Mouse (Mus musculus) retina, embryonic 14.5 days (tissue): ENCODE measurements at regions not wholly inside any gene's neighbourhood (a gene's known extent, or its start where the extent isn't known, plus 50 kb on each side); places are given as distances from the start of the nearest gene placed in this dataset.
A peak's percentile ranks its signal among the peaks of the same experiment; 100 is the strongest.
"Not testable (repeated sequence)": the region's sequence is repeated elsewhere in the genome, so short reads cannot be mapped to it uniquely, and the experiment has no call there.

Experiments
- DNase-seq: peaks from one replicate; pipeline ENCODE4 v3.0.0-alpha.2; 2015; ENCODE audit warnings: low spot score

DNA sequence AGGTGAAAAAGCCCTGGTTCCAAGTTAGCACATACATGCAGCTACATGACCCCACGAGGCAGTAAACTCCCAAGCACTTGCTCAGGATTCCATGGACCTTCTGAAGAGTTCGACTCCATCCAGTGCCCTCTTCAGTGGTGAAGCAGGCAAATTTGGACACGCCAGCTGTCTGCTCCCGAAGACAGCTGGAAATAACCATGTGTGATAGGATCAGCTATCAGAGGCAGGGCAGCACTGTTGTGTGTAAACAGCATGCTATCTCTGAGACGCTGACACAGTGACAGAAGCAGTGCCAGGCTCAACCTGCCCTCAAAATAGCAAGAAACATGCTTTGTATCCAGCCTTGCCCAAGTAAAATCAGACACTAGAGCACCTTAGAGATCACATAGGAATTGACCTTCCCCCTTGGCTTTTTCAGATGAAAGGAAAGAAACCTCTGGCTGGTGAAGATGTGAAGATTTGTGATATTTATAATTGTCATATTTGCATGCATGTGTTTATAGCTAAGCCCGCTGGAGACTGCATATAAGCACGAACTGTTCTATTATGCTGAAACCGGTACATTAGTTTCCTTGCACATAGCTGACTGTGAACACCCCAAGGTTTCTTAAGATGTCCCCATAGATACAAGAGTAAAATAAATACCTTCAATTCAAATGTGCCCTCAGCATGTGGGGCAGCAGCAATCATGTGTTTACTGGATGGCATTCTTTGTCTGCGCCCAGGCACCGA, 146.4 kb upstream of the Nrip1 start:
- DNase-seq, result no peak

DNA sequence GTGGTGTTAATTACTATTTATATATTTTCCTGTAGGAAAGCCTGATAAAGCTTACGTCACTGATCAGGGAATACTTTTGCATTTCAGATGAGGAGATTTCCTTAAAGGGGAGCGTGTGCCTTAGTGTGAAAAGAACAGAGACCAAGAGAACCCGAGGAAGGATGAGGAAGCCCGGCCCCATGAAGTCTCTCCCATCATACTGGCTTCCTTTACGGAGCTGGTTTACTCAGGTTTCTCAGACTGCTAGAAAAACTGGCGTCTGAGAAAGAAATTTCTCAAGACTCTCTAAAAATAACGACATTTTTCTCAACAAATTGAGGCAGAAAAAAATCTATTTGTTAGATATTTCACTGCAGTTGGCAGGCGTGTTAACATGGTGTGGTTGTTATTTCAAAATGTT, 137.2 kb upstream of the Nrip1 start:
- no peak for DNase-seq

DNA sequence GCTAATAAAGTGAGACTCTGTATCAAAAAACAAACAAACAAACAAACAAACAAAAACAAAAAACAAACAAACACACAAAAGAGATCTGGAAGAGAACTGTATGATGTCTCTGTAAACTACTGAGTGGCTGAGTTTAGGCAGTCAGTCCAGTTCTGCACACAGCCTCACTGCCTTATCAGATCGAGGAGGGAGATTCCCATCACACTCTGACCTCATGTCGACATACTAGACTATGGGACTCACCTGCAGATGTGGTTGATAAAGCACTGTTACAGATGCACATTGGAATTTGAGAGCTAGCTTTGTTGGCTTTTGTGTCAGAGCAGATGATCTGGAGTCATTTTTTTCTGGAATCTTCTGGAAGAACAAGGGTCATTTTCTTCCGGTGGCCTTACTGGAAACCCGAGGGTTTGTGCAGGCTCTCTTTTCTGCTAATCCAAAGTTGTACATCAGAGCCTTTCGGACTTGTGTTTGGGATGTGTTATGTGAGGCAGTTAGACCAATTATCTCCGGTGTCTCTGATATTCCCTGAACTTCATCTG, 135.6 kb upstream of the Nrip1 start:
- DNase-seq, result no peak

DNA sequence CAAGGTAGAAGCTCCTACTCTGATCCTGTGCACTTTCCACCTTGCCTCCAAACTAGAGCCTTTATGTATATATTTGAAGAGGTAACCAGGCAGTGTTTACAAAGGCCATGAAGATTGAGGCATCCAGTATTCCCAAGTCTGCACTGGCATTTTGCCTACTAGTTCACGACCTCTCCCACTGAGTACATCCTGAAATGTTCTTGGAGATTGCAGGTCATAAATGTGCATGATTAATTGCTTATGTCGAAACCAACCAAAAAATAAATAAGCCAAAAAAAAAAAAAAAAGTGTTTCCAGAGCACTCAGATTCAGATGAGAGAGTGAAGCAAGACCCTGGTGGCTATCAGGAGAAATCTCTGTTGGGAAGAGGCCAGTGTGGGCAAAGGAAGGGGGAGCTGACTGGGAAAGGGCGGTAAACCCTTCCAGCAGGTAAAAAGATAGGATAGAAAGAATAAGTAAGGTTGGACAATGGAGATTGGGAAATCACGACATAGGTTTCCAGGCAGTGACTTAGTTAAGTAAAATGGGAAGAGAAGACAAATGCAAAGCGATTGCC, 133.6 kb upstream of the Nrip1 start:
- no peak for DNase-seq

- no peak for DNase-seq
Observed at GRCm38 (mm10) chr16:76506240-76506639, 132.6 kb upstream of the Nrip1 start.

- DNase-seq, result no peak
Observed at GRCm38 (mm10) chr16:76499686-76500400, 126.2 kb upstream of the Nrip1 start.

DNA sequence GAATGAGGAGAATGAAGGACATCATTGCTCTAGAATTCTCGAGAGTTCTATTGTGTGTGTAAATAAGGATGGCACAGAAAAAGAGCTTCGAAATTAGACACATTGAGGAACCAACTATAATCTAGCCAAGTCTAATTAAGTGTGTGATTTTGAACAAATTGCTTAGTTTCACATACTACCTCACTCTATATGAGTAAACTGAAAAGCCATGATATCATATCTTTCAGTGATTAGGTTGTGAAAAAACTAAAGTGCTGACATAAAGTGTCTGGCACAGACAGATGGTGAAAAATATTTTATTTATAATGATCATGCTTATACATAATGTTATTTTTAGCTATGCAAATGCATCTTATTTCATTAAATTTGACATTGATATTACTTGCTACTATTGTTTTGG, 124.6 kb upstream of the Nrip1 start:
- no peak for DNase-seq

GRCm38 (mm10) chr16:76497041-76497808, 123.6 kb upstream of the Nrip1 start:
- DNase-seq, result no peak

GRCm38 (mm10) chr16:76483419-76483818, 109.8 kb upstream of the Nrip1 start:
- no peak for DNase-seq

- no peak for DNase-seq
Observed at GRCm38 (mm10) chr16:76481966-76482365, 108.3 kb upstream of the Nrip1 start.

DNA sequence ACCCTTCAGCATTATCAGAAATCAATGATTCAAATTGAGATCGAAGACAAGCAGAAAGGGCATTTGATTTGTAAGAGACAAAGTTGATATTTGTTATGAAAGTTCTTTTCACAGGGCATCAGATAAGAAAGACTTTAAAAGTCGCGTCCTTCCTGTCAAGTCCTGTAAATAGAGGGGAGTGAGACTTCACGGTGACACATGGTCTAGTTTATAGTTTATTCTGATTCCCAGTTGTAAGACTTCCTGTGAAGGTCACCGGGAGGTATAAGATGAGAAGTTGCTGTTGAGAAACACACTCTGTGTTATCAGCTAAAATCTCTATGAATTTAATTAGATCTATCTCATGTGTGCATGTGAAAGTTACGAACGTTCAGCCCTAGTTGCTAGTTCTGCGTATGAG, 103.8 kb upstream of the Nrip1 start:
- no peak for DNase-seq

DNA sequence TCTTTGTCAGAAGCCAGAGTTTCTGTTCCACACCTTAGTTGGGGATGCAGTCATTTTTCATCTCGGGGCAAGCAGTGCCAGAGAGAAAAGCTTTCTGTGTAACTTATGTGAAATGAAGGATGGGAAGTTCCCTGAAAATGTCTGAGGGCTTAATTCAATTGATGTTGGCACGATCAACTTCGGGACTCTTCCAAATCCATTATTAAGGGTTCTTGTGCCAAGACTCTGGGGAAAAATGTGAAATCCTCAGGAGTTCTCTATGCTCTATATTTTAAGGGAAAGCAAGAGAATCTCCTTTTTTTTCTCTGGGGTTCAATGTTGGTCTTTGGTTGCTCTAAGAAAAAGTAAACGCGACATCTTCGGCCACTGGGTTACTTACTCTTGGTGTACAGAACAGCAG, 100.9 kb upstream of the Nrip1 start:
- no peak for DNase-seq

DNA sequence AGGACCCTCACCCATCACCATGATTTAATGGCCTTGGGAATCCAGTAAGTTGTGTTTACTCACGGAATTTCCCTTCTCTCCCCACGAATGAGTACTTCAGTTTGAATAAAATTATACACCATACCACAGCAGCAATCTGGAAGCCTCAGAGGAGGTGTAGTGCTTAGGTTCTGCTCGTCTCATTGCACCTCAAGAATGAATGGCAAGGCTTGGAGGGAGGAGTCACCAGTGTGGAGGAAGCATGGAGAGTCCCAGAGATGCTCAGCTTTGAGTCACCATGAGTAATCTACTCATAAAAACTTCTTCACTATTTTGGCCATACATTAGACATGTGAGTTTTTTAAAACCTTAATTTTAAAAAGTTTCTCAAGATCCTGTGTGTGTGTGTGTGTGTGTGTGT, 98.8 kb upstream of the Nrip1 start:
- no peak for DNase-seq

DNA sequence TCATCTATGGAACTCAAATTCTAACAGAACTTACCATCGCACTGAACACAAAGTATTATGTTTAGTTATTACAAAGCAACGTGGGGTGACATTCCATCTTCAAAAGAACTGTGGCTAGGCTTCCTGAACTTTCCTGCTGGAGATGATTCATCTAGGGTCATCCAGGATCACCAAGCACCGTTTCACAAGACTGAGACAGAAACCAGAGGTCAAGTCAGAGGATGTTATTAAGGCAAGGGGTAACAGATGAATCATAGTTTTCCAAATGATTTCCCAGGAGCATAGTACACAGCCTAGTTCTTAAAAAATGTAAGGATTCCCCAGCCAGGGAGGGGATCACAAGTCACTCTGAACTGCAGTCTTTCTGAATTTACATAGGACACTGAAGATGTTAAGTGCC, 97.5 kb upstream of the Nrip1 start:
- DNase-seq, result no peak

- DNase-seq, result no peak
Observed at GRCm38 (mm10) chr16:76459521-76459920, 85.9 kb upstream of the Nrip1 start.

DNA sequence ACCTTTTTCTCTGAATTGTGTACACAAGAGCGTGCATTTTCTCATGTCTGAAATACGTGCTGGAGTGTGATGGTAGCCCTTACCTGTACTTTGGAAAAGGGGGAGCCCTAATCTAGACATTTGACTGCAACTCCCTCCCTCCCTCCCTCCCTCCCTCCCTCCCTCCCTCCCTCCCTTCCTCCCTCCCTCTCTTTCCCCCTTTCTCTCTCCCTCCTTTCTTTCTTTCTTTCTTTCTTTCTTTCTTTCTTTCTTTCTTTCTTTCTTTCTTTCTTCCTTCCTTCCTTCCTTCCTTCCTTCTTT, 82.6 kb upstream of the Nrip1 start:
- DNase-seq, result not testable (repeated sequence)

- no peak for DNase-seq
Observed at GRCm38 (mm10) chr16:76455499-76456299, 82.1 kb upstream of the Nrip1 start.

- no peak for DNase-seq
Observed at GRCm38 (mm10) chr16:76454741-76455465, 81.3 kb upstream of the Nrip1 start.

- DNase-seq, result peak; percentile 74
Observed at GRCm38 (mm10) chr16:76453457-76454200, 80.0 kb upstream of the Nrip1 start.

DNA sequence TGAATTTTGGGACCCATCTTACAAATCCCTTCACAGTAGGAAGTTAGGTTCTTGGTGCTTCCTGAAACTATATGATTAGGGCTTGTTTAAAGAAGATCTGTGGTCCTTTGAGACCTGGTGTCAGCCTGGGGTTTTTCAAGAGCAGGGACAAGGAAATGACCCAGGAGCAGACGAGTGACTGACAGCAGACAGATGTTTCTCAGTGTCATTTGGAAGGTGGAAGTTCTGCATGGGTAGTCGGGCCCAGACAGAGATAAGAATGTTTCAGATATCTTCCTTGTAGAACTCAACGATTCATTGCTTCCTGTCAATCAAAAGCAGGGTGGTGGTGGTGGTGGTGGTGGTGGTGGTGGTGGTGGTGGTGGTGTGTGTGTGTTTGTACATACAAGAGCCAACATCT, 75.1 kb upstream of the Nrip1 start:
- no peak for DNase-seq
